Mouse (Mus musculus) G1E-ER4 (cell line): ENCODE measurements around the gene Ciz1. TPM values are rescaled to one million over a fixed set of nuclear protein-coding genes. Genes with fewer than 3 reads are reported as not detected.
A peak's percentile ranks its signal among the peaks of the same experiment; 100 is the strongest.

Experiments
- GATA1 ChIP-seq: IDR thresholded peaks from one replicate; pipeline ENCODE4 v1.8.0; 2012; ENCODE audit warnings: low read length, inconsistent platforms
- polyA plus RNA-seq: library from polyadenylated mRNA; stranded (reverse); fragments of >175 nt; gene quantifications from 2 replicates; pipeline ENCODE4 v1.2.3, GENCODE M21; 2012

Ciz1 gene
- polyA plus RNA-seq, 1 experiment: 353 TPM

DNA sequence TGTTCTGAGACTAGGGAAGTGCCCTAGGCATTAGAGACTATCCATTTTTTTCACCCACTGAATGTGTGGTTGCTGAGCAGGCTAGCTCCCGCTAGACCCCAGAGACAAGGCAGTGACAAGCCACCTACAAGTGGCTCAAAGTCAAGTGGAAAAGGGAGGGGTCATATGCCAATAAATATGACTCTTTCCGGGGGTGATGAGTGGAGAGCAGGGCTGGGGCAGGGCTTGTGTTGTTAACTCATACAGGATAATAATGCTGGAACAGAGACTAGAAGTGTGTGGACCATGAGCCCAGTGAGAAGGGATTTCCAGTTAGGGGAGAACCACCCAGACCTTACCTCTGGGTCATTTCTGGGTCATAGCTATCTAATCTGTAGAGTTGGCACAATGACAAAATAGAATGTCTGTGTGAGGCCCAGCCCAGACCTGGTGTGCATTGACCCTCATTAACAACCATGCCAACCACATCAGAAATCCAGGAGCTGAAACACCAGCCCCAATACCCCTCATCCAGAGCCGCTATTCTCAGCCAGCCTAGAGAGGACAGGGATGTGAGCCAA, 2.3 kb downstream of the Ciz1 start:
- TF ChIP-seq GATA1: no peak

DNA sequence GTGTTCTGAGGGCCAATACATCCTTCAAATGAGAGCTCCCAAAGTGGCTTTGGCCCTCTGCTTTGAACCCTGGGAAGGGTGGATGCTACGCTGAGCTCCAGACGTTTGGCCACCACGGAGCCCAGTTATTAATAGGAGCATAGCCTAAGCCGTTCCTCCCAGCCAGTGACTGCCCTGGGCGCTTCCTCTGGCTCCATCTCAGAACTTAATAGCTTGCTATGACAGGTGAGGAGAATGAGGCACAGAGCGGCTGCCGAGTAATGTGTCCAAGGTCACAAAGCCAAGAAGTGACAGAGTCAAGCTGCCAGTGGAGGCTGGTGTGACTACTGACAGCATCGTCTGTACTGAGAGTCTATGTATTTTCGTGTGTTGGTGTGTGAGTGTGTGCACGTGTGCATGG, 4.1 kb downstream of the Ciz1 start:
- TF ChIP-seq GATA1: no peak

DNA sequence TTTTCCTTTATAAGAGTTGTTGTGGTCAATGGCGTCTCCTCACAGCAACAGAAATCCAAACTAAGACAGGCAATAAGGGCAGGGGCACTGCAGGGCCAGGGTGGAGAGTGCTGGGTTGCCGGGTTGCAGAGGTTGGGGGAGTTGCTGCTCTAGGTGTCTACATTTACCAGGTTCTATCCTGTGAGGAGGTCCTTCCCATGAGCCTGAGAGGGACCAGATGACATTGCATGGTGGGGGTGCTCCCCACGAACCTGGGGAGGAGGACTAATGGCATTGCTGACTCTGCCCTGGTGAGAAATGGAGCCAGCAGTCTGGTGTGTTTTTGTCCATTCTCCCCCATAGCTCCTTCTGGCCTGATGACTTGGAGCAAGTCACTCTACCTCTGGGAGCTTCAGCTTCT, 5.6 kb downstream of the Ciz1 start:
- TF ChIP-seq GATA1: no peak

DNA sequence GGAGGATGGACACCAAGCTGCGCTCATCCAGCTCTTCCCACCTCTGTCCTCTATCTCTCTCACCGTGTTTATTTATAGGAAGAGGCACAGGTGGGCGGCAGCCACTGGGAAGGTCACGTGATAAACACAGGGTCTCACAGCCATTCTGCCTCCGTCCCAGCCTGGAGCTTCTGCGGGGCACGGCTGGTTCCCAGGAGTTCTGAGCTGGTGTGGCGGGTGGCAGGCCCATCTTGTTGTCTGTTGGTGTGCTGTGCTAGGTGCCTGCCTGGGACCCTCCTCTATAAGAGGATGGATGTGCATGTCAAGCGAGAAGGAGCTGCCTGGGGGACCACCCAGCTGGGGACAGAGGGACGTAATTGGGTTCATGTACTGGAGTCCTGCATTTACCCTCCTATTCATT, 6.3 kb downstream of the Ciz1 start:
- TF ChIP-seq GATA1: no peak

DNA sequence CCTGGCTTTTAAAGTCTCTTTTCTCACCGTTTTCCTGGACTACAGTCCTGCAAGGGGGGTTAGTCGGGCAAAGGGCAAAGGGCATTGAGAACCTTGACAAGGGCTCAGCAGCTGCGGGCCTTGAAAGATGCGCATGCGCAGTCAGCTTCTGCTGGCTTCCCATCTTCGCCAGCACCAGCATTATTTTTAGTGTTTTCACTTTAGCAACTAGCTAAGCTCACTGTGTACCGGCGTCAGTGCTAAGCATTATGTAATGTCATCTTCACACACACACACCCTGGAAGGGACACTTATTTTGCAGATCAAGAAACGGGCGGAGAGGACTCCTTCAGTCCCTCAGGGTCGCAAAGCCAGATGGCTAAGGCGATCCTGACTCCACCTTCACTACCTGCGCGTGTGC, 8.6 kb downstream of the Ciz1 start:
- no peak for TF ChIP-seq GATA1

DNA sequence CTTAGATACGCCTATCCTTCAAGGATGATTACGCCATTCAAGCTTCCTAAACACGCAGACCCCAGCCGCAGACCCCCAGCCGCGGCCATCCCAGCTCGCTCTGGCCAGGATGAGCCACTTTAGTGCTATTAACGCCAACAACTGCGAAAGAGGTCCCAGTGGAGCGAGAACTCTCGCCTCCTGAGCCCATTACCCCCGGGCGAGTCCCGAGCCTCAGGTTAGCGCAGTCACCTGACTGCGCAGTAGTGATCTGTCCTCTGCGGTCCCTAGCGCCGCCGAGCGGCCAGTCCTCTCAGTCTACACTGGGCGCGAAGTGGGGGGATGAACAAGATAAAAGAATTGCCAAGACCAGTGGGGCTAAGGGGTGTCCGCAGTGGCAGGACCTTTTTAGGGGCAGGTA, 9.3 kb downstream of the Ciz1 start:
- no peak for TF ChIP-seq GATA1

DNA sequence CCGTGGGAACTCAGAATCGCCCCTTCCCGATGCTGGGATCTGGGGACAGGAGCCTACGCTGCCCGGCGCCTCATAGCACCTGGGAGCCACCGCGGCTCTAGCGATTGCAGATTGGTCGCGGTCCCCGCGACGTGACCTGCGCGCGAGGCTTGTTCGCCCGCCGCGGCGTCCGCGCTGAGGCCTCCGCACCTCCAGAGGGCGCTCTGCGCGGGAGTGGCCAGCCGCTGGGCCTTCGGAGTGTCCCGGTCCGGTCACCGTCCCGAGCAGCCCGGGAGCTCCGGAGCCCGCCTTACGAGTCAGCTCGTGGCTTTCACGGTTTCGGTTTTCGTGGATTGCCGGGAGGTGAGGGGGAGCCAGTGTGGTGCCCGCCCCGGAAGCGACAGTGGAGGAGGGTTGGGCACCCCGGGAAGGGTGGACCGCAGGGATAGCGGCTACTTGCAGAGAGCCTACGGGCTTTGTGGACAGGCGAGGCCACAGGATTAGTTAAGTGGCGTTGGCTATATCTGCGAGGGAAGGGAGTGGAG, 10.8 kb downstream of the Ciz1 start:
- no peak for TF ChIP-seq GATA1

DNA sequence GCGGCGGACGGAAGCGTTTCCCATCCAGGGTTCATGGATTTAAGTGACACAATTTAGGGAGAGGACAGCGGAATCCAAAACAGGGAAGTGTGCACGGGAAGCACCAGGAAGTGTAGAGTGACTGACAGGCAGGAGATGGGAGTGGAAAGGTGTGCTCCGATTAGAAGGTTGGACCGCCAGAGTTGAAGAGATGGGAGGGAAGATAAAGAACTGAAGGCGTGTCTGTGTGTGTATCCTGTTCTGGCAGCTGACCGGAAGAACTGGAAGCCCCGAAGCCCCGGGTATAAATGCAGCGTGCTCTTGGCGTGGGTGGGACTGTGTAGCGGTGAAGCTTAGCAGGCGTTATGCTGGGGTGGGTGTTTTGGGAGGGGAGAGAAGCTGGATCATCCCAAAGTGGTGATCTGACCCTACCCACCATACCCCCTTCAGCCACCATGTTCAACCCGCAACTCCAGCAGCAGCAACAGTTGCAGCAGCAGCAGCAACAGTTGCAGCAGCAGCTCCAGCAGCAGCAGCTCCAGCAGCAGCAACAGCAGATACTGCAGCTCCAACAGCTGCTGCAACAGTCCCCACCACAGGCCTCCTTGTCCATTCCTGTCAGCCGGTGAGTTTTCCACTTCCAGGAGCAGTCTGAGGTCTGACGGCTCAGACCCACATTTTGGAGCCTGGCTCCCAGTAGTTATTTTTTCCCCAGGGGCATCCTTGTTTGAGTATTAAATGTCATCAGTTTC, 11.4 kb downstream of the Ciz1 start:
- TF ChIP-seq GATA1: peak; percentile 29

DNA sequence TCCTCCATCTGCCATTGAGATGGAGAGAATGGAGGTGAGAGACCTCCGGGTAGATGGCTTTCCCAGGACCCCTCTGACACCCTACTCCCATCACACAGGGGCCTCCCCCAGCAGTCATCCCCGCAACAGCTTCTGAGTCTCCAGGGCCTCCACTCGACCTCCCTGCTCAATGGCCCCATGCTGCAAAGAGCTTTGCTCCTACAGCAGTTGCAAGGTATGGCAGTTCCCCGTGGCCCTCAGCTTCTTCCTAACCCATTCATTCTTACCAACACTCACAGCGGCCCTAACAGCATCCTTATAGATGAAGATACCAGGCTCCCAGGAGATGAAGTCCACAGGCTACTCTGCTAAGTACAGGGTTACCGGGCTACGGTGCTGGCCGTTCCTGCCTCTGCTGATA, 12.0 kb downstream of the Ciz1 start:
- TF ChIP-seq GATA1: no peak

DNA sequence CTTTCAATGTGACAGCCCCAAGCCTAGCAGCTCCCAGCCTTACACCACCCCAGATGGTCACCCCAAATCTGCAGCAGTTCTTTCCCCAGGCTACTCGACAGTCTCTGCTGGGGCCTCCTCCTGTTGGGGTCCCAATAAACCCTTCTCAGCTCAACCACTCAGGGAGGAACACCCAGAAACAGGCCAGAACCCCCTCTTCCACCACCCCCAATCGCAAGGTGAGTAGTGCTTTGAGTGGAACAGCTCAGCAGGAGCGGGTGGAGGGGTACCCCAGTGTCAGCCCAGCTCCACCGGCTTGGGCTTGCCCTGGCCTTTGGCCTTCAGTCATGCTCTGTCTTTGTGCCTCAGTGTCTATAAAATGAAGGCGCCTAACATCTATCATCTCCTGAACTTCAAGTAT, 15.2 kb downstream of the Ciz1 start:
- no peak for TF ChIP-seq GATA1

DNA sequence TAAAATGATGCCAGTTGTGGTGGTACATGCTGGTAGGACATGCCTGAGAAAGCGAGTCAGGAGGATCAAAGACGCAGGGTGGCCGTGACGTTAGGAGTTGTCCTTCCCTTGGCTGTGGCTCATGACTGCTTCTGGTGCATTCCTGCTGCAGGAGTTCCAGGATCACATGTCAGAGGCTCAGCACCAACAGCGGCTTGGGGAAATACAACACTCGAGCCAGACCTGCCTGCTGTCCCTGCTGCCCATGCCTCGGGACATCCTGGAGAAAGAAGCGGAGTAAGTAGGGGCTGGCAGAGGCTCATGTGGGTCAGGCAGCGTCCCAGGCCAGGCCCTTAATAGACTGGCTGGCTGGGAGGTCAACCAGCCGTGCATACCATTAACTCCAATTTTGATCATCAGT, 22.1 kb downstream of the Ciz1 start:
- TF ChIP-seq GATA1: no peak

DNA sequence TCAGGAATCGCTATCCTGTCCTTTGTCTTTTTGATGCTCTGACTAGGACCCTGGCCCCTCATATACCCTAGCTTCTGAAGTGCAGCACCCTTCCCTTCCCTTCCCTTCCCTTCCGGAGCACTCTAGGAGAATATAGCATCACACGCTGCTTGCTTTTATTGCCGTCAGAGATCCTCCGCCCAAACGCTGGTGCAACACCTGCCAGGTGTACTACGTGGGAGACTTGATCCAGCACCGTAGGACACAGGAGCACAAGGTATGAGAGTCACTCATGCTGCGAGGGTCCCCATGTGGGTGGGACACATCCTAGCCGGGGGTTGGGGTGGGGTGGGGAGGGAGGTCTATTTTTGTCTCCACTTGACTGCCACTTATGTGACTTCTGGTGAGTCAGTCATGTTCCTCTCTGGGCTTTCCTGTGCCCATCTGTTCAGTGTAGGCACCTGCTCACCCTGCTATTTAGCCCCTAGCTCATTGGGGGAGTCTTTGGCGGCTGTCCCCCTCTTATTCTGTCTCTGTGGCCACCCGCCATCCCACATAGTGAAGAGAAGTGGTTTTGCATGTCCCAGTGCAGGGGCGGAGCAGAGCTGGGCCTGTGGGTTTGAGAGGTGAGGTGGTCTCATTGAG, 23.3 kb downstream of the Ciz1 start:
- no peak for TF ChIP-seq GATA1

DNA sequence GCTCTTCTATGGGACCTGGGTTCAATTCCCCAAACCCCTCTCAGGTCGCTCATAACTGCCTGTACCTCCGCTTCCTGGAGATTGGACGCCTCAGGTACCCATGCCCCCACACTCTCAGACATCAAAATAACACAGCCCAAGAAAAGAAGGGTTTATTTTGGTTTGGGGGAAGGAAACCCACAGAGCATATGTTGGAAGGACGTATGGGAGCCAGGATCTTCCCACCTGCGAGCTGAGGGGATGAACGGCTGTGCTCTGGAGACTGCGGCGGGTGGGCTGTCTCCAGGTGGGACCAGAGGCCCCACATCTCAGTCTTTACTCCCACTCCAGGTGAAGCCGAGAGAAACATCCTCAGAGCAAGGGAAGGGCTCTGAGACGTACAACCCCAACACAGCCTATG, 24.8 kb downstream of the Ciz1 start:
- TF ChIP-seq GATA1: no peak

DNA sequence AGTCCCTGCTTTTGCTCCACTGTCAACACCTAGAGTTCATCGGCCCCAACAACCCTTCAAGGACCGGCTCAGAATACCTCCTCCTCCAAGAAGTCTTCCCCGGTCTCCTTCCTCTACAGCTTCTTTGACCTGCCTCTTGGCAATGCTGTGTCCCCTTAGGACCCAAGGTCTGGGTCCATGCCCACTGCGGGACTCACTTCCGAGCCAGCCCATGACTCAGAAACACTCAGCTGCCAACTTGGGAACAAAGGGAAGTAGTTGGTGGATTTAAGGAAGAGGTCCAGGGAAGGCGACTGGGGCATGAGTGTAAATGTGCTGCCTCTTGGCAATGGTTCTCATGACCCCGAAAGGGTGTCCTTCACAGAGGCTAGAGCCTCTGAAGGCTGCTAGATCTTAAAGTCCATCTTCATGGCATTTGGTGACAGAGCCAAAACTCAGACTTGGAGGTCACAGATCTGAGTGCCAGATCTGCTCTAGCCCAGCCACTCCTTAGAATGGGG, 27.9 kb downstream of the Ciz1 start:
- TF ChIP-seq GATA1: no peak

DNA sequence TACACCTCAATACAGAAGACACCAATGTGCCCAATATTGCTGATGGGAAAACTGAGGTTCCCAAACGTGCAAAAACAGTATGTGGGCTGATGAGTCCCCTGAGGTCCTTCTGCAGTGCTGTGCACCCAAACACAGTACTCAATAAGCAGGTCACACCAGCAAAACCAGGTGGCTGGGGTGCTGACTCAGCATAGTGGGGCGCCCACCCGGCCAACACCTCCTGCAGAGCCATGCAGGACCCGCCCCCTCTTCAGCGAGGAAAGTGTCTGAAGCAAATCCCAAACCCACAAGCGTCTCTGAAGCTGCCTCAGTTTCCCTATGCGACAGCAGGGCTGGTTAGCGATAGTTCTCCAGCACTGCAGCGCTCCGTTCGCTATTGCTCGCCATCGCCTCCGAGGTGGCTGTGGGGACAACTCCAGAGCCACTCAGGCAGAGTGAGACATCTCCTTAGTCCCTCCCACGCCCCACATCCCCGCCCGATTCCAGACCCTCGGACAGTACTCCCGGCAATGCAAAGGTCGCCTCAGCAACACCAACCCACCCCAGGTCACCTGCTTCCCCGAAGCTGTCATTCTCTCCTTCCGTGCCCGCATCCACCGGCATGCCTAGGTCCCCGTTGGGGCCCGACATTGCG, 29.1 kb downstream of the Ciz1 start:
- TF ChIP-seq GATA1: no peak

DNA sequence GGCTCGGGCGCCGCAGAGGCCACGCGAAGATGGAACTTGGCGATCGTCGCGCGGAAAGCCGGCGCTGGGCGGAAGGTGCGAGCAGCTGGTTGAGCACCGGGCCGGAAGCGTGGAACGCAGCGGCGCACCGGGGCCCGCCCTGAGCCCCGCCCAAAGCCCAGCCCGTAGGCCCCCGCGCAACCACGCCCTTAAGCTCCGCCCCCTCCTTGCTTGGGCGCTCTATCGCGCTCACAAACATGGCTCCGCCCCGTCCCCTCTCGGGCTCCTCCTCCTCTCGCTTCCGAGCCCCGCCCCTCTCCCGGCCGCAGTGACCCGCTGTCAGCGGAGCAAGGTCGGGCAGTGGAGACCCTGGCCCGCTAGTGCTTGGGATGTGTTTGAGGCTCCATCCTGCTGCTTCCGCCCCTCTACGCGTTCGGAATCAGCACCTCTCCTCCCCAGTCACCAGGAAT, 29.7 kb downstream of the Ciz1 start, which contains the start of gene 1110008P14Rik:
Gene 1110008P14Rik (minus strand): TSS at position 164 of the 449 bp plus-strand sequence.
- TF ChIP-seq GATA1: no peak
